Mouse (Mus musculus) stomach, embryonic 15.5 days (tissue): ENCODE measurements around the gene Rab32. TPM values are rescaled to one million over a fixed set of nuclear protein-coding genes. Genes with fewer than 3 reads are reported as not detected.
A peak's percentile ranks its signal among the peaks of the same experiment; 100 is the strongest.
"Not testable (repeated sequence)": the region's sequence is repeated elsewhere in the genome, so short reads cannot be mapped to it uniquely, and the experiment has no call there.

Source experiments
- ATAC-seq: fragments of 200-750 bp; cut with Nextera tagmentation; 2 replicates; pipeline ENCODE4 v1.8.0; 2017; ENCODE audit warnings: low read depth, moderate number of reproducible peaks, moderate TSS enrichment; ENCODE audit not compliant: insufficient read depth, low FRiP score
- H3K27ac ChIP-seq: fragments of 300-500 bp; sonication (generic); 2 replicates; pipeline ENCODE4 v1.5.1; 2015; ENCODE audit warnings: mild to moderate bottlenecking, inconsistent platforms
- H3K27me3 ChIP-seq: fragments of 300-500 bp; sonication (generic); replicated peaks from 2 replicates; pipeline ENCODE4 v1.6.1; 2015; ENCODE audit warnings: inconsistent platforms
- H3K36me3 ChIP-seq: fragments of 300-500 bp; sonication (generic); 2 replicates; pipeline ENCODE4 v1.6.1; 2015; ENCODE audit warnings: inconsistent platforms
- H3K4me1 ChIP-seq: fragments of 300-500 bp; sonication (generic); 2 replicates; pipeline ENCODE4 v1.6.1; 2015; ENCODE audit warnings: inconsistent platforms
- H3K4me2 ChIP-seq: fragments of 300-500 bp; sonication (generic); 2 replicates; pipeline ENCODE4 v1.6.1; 2015; ENCODE audit warnings: mild to moderate bottlenecking, inconsistent platforms
- H3K4me3 ChIP-seq: fragments of 300-500 bp; sonication (generic); replicated peaks from 2 replicates; pipeline ENCODE4 v1.5.1; 2015; ENCODE audit warnings: inconsistent platforms
- H3K9ac ChIP-seq: fragments of 300-500 bp; sonication (generic); 2 replicates; pipeline ENCODE4 v1.6.1; 2015; ENCODE audit warnings: inconsistent platforms
- H3K9me3 ChIP-seq: fragments of 300-500 bp; sonication (generic); 2 replicates; pipeline ENCODE4 v1.6.1; 2016; ENCODE audit warnings: inconsistent platforms
- WGBS: fragments of 180-500 bp; shearing (Covaris S2); methylation state at CpG from one replicate; pipeline ENCODE4 v1.1.7; 2015; 5-methylcytosine and 5-hydroxymethylcytosine counted together
- polyA plus RNA-seq: library from polyadenylated mRNA; unstranded; fragments of >200 nt; fragmentation: Nextera tagmentation; extraction: Ambion mirVana; gene quantifications from 2 replicates; pipeline ENCODE4 v1.2.1, GENCODE M21; 2015

The Rab32 gene
- polyA plus RNA-seq = 26.4 TPM in 2 replicates

GRCm38 (mm10) chr10:10557570-10558336, at the start of gene Rab32:
Gene Rab32 (minus strand): TSS chr10:10558265.
- Histone ChIP-seq H3K9ac (peak within 1 kb of the TSS; percentile 33), H3K4me2 (peak within 1 kb of the TSS; percentile 78), H3K9me3 (no peaks in the 10 kb centered on the region), H3K36me3 (no peaks in the 10 kb centered on the region), H3K4me3 (peak within 1 kb of the TSS; percentile 66), H3K4me1 (peaks cover 7% of the 10 kb centered on the region; the same call in 1 of the 2 replicates), H3K27me3 (no peaks in the 10 kb centered on the region), H3K27ac (peak within 1 kb of the TSS; percentile 68)
- under 1% methylated on average over 51 of the region's 51 CpGs for WGBS
- ATAC-seq = peak; percentile 96

GRCm38 (mm10) chr10:10600771-10601170, 42.7 kb upstream of the Rab32 start:
- H3K9me3 ChIP-seq = no peaks in the 10 kb centered on the region
- no peaks in the 10 kb centered on the region for H3K36me3 ChIP-seq
- H3K27me3 ChIP-seq = no peaks in the 10 kb centered on the region
- H3K4me3 ChIP-seq = no peak overlapping the region
- no peak overlapping the region for H3K4me2 ChIP-seq
- no peaks in the 10 kb centered on the region for H3K4me1 ChIP-seq
- no peak overlapping the region for H3K27ac ChIP-seq
- H3K9ac ChIP-seq = no peak overlapping the region
- WGBS = 66% methylated on average over 3 of the region's 3 CpGs
- ATAC-seq = no peak

GRCm38 (mm10) chr10:10597495-10597894, 39.4 kb upstream of the Rab32 start:
- ATAC-seq, H3K36me3 ChIP-seq, H3K9me3 ChIP-seq, H3K4me3 ChIP-seq, H3K27me3 ChIP-seq, H3K4me2 ChIP-seq, H3K27ac ChIP-seq, H3K9ac ChIP-seq, H3K4me1 ChIP-seq: not testable (repeated sequence)
- 92% methylated on average over 2 of the region's 2 CpGs for WGBS

GRCm38 (mm10) chr10:10580811-10581210, 22.7 kb upstream of the Rab32 start:
- 59% methylated on average over 3 of the region's 3 CpGs for WGBS
- no peak overlapping the region for H3K9ac ChIP-seq

GRCm38 (mm10) chr10:10579821-10580220, 21.8 kb upstream of the Rab32 start:
- Histone ChIP-seq H3K4me2 (no peak overlapping the region), H3K27me3 (no peaks in the 10 kb centered on the region), H3K9ac (no peak overlapping the region), H3K9me3 (no peaks in the 10 kb centered on the region; the same call in 1 of the 2 replicates), H3K4me1 (no peaks in the 10 kb centered on the region), H3K27ac (no peak overlapping the region), H3K4me3 (no peak overlapping the region), H3K36me3 (no peaks in the 10 kb centered on the region)
- ATAC-seq = no peak
- 50% methylated on average over 1 of the region's 1 CpGs for WGBS

More at GRCm38 (mm10) chr10:10580811-10581210, 22.7 kb upstream of the Rab32 start:
- Histone ChIP-seq H3K36me3 (no peaks in the 10 kb centered on the region), H3K4me3 (no peak overlapping the region), H3K4me2 (no peak overlapping the region), H3K4me1 (no peaks in the 10 kb centered on the region), H3K27me3 (no peaks in the 10 kb centered on the region), H3K9me3 (no peaks in the 10 kb centered on the region; the same call in 1 of the 2 replicates), H3K27ac (no peak overlapping the region)
- no peak for ATAC-seq

- Histone ChIP-seq H3K4me1 (peaks cover 7% of the 10 kb centered on the region; the same call in 1 of the 2 replicates), H3K4me3 (peak overlapping the region; percentile 66), H3K27me3 (no peaks in the 10 kb centered on the region), H3K9ac (no peak overlapping the region), H3K9me3 (no peaks in the 10 kb centered on the region), H3K27ac (no peak overlapping the region), H3K36me3 (no peaks in the 10 kb centered on the region), H3K4me2 (peak overlapping the region; percentile 78)
- no peak for ATAC-seq
- 40% methylated on average over 5 of the region's 5 CpGs for WGBS
Observed at GRCm38 (mm10) chr10:10558337-10558711, 259 bp upstream of the Rab32 start.

GRCm38 (mm10) chr10:10557085-10557484, 980 bp downstream of the Rab32 start:
- Histone ChIP-seq H3K27me3 (no peaks in the 10 kb centered on the region), H3K9ac (no peak overlapping the region), H3K4me3 (peak overlapping the region; percentile 66), H3K36me3 (no peaks in the 10 kb centered on the region), H3K27ac (peak overlapping the region; percentile 54; the same call in 1 of the 2 replicates), H3K4me1 (peaks cover 7% of the 10 kb centered on the region; the same call in 1 of the 2 replicates), H3K4me2 (peak overlapping the region; percentile 78), H3K9me3 (no peaks in the 10 kb centered on the region)
- 3% methylated on average over 8 of the region's 8 CpGs for WGBS
- peak; percentile 45; the same call in 1 of the 2 replicates for ATAC-seq

GRCm38 (mm10) chr10:10555676-10556075, 2.4 kb downstream of the Rab32 start:
- Histone ChIP-seq H3K9ac (no peak overlapping the region), H3K4me2 (no peak overlapping the region), H3K27me3 (no peaks in the 10 kb centered on the region), H3K4me3 (no peak overlapping the region), H3K27ac (peak overlapping the region; percentile 1; the same call in 1 of the 2 replicates), H3K36me3 (no peaks in the 10 kb centered on the region), H3K4me1 (peaks cover 7% of the 10 kb centered on the region; the same call in 1 of the 2 replicates), H3K9me3 (no peaks in the 10 kb centered on the region)
- ATAC-seq = no peak
- 57% methylated on average over 3 of the region's 3 CpGs for WGBS

GRCm38 (mm10) chr10:10555221-10555620, 2.8 kb downstream of the Rab32 start:
- Histone ChIP-seq H3K4me2 (no peak overlapping the region), H3K27ac (peak overlapping the region; percentile 1; the same call in 1 of the 2 replicates), H3K36me3 (no peaks in the 10 kb centered on the region), H3K4me1 (peaks cover 7% of the 10 kb centered on the region; the same call in 1 of the 2 replicates), H3K4me3 (no peak overlapping the region), H3K9me3 (no peaks in the 10 kb centered on the region), H3K9ac (no peak overlapping the region), H3K27me3 (no peaks in the 10 kb centered on the region)
- ATAC-seq = no peak
- WGBS = 48% methylated on average over 5 of the region's 5 CpGs

- H3K4me1 ChIP-seq = peaks cover 2% of the 10 kb centered on the region
- H3K4me3 ChIP-seq = no peak overlapping the region
- H3K9me3 ChIP-seq = no peaks in the 10 kb centered on the region
- no peak overlapping the region for H3K4me2 ChIP-seq
- no peak overlapping the region for H3K9ac ChIP-seq
- 57% methylated on average over 1 of the region's 1 CpGs for WGBS
- H3K36me3 ChIP-seq = no peaks in the 10 kb centered on the region
- H3K27ac ChIP-seq = no peak overlapping the region
- ATAC-seq = no peak
- no peaks in the 10 kb centered on the region for H3K27me3 ChIP-seq
Observed at GRCm38 (mm10) chr10:10550134-10550533, 7.9 kb downstream of the Rab32 start.

GRCm38 (mm10) chr10:10546623-10547022, 11.4 kb downstream of the Rab32 start:
- no peaks in the 10 kb centered on the region for H3K36me3 ChIP-seq
- ATAC-seq = no peak
- no peaks in the 10 kb centered on the region; the same call in 1 of the 2 replicates for H3K4me1 ChIP-seq
- H3K27ac ChIP-seq = no peak overlapping the region
- H3K4me2 ChIP-seq = peak overlapping the region; percentile 33
- 51% methylated on average over 5 of the region's 5 CpGs for WGBS
- no peaks in the 10 kb centered on the region for H3K9me3 ChIP-seq
- no peak overlapping the region for H3K9ac ChIP-seq
- H3K4me3 ChIP-seq = no peak overlapping the region
- no peaks in the 10 kb centered on the region for H3K27me3 ChIP-seq

- no peak overlapping the region for H3K4me3 ChIP-seq
- WGBS = 83% methylated on average over 3 of the region's 3 CpGs
Observed at GRCm38 (mm10) chr10:10544955-10545354, 13.1 kb downstream of the Rab32 start.

More at GRCm38 (mm10) chr10:10544955-10545354, 13.1 kb downstream of the Rab32 start:
- Histone ChIP-seq H3K9me3 (no peaks in the 10 kb centered on the region), H3K36me3 (no peaks in the 10 kb centered on the region), H3K27ac (no peak overlapping the region), H3K4me1 (no peaks in the 10 kb centered on the region; the same call in 1 of the 2 replicates), H3K27me3 (no peaks in the 10 kb centered on the region), H3K9ac (no peak overlapping the region), H3K4me2 (no peak overlapping the region)
- ATAC-seq = no peak
